Mouse (Mus musculus) myocyte (in vitro differentiated cells): ENCODE measurements around the gene Pspn.

ENCODE experiments used
- MAX ChIP-seq: IDR thresholded peaks from one replicate; pipeline ENCODE4 v1.6.1; 2011; ENCODE audit warnings: low read depth, mild to moderate bottlenecking, control low read depth
- MYOG ChIP-seq, 3 experiments: IDR thresholded peaks; one replicate each; pipeline ENCODE4 v1.6.1; 2011; ENCODE audit warnings: control low read depth in 2 of 3, low read depth in 2 of 3, mild to moderate bottlenecking in 2 of 3; ENCODE audit not compliant: insufficient read length in 2 of 3, control insufficient read depth in 1 of 3, insufficient read depth in 1 of 3
- POLR2A ChIP-seq: IDR thresholded peaks from one replicate; pipeline ENCODE4 v1.6.1; 2011; ENCODE audit warnings: low read depth, mild to moderate bottlenecking, control low read depth, moderate library complexity; ENCODE audit not compliant: insufficient read length
- POLR2AphosphoS2 ChIP-seq: IDR thresholded peaks from one replicate; pipeline ENCODE4 v1.6.1; 2011; ENCODE audit warnings: low read depth, control low read depth; ENCODE audit not compliant: insufficient read length
- REST ChIP-seq: IDR thresholded peaks from one replicate; pipeline ENCODE4 v1.6.1; 2011; ENCODE audit warnings: mild to moderate bottlenecking, control low read depth, moderate library complexity; ENCODE audit not compliant: insufficient read depth, insufficient read length
- TCF12 ChIP-seq: IDR thresholded peaks from one replicate; pipeline ENCODE4 v1.6.1; 2011; ENCODE audit warnings: mild to moderate bottlenecking, control low read depth; ENCODE audit not compliant: poor library complexity, insufficient read depth, severe bottlenecking
- TCF3 ChIP-seq: IDR thresholded peaks from one replicate; pipeline ENCODE4 v1.6.1; 2011; ENCODE audit warnings: low read depth, control low read depth; ENCODE audit not compliant: insufficient read length
- USF1 ChIP-seq: IDR thresholded peaks from one replicate; pipeline ENCODE4 v1.6.1; 2011; ENCODE audit warnings: low read depth, mild to moderate bottlenecking, control low read depth, moderate library complexity

- TF ChIP-seq USF1 = no peak
- TF ChIP-seq MAX = no peak
- no peak for TF ChIP-seq TCF12
- TF ChIP-seq POLR2A = no peak
- TF ChIP-seq POLR2AphosphoS2 = no peak
- TF ChIP-seq TCF3 = no peak
- no peak for TF ChIP-seq REST
- TF ChIP-seq MYOG (IDR thresholded peaks at IDR 0.05; ENCODE audit: control insufficient read depth in 1 of 3, insufficient read depth in 1 of 3, insufficient read length in 2 of 3, low read depth in 2 of 3) = no peak
These were observed 11.4 kb downstream of the Pspn start for GRCm38 (mm10) chr17:56988441-56988840.
